Mouse (Mus musculus) bone marrow, adult 2 months (tissue): ENCODE measurements around the gene Ptpn11.

Source experiments
- CTCF ChIP-seq: fragments of 200-500 bp; IDR thresholded peaks from 2 replicates; pipeline ENCODE4 v1.5.1; 2011; ENCODE audit warnings: low read length, control low read depth; ENCODE audit not compliant: control insufficient read depth, insufficient read depth
- POLR2A ChIP-seq: fragments of 200-500 bp; IDR thresholded peaks from 2 replicates; pipeline ENCODE4 v1.6.1; 2011; ENCODE audit warnings: low read depth, mild to moderate bottlenecking, control low read depth, low read length, borderline replicate concordance; ENCODE audit not compliant: control insufficient read depth

- TF ChIP-seq POLR2A (no peak), CTCF (no peak)
These were observed 34.2 kb downstream of the Ptpn11 start for GRCm38 (mm10) chr5:121157017-121157416.
